Mouse (Mus musculus) heart, adult 2 months (tissue): Measurements from ENCODE around the gene Tmem170b.

Experiments used
- CTCF ChIP-seq: fragments of 200-600 bp; IDR thresholded peaks from 2 replicates; pipeline ENCODE4 v1.8.1; 2022; ENCODE audit warnings: antibody characterized with exemption, mild to moderate bottlenecking, moderate library complexity
- EP300 ChIP-seq: fragments of 200-500 bp; IDR thresholded peaks from 2 replicates; pipeline ENCODE4 v1.6.1; 2011; ENCODE audit warnings: low read depth, low read length, control low read depth; ENCODE audit not compliant: insufficient read depth
- POLR2A ChIP-seq: fragments of 200-500 bp; IDR thresholded peaks from 2 replicates; pipeline ENCODE4 v1.6.1; 2011; ENCODE audit warnings: mild to moderate bottlenecking, low read depth, low read length, control low read depth; ENCODE audit not compliant: insufficient read depth

- no peak for TF ChIP-seq EP300
- no peak for TF ChIP-seq CTCF
- no peak for TF ChIP-seq POLR2A
Observed at GRCm38 (mm10) chr13:41680854-41681549, 75.3 kb downstream of the Tmem170b start.
